Mouse (Mus musculus) right cerebral cortex, adult 2 months (tissue): Measurements from ENCODE around the gene Slc4a1.
A peak's percentile ranks its signal among the peaks of the same experiment; 100 is the strongest.
"Not testable (repeated sequence)": the region's sequence is repeated elsewhere in the genome, so short reads cannot be mapped to it uniquely, and the experiment has no call there.

ENCODE experiments used
- DNase-seq, 2 experiments: peaks; one replicate each; pipeline ENCODE4 v3.0.0; 2021 to 2022; ENCODE audit warnings: low spot score in 2 of 2

The Slc4a1 gene

GRCm38 (mm10) chr11:102399107-102399506, 33.1 kb upstream of the Slc4a1 start:
- DNase-seq, result no peak

GRCm38 (mm10) chr11:102398007-102398825, 32.2 kb upstream of the Slc4a1 start:
- peak in 1 of 2 experiments; percentile 33 for DNase-seq

GRCm38 (mm10) chr11:102396671-102397141, 30.7 kb upstream of the Slc4a1 start:
- peak in 1 of 2 experiments; percentile 60 for DNase-seq

DNA sequence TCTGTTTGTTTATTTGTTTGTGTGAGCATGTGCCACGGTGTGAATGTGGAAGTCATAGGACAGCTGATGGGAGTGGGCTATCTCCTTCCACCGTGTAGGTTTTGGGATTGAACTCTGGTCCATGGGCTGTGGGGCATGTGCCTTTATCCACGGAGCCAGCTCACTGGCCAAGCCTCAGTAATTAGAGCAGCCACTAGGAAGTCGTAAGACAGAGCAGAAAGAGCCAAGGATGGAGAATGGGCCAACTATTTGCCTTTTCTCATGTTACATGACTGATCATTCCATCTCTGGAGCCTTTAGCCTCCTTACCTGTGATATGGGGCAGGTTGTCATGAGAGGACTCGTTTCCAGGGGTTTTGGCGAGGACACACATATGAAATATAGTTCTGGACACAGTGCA, 30.3 kb upstream of the Slc4a1 start:
- DNase-seq, result peak in 1 of 2 experiments; percentile 41

DNA sequence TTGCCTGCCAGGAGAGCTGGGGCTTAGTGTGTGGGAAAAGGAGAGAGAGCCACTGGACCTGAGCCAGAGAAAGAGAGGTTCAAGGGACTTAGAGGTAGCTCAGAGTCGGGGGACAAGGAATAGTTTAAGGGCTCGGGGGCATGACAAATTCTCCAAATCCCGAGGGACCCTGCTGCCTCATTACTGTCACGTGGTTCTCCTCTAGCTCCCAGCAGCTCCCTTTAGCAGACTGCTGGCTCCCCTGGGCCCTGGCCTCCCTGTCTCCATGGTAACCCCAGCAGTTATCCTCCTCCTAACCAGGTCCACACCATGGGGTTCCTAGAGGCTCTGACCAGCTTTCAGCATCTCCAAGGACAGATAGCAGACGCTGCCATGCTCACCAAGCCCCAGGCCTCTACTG, 29.2 kb upstream of the Slc4a1 start:
- DNase-seq, result peak in 1 of 2 experiments; percentile 22

GRCm38 (mm10) chr11:102394421-102395124, 28.6 kb upstream of the Slc4a1 start:
- DNase-seq, result peak in 1 of 2 experiments; percentile 21

DNA sequence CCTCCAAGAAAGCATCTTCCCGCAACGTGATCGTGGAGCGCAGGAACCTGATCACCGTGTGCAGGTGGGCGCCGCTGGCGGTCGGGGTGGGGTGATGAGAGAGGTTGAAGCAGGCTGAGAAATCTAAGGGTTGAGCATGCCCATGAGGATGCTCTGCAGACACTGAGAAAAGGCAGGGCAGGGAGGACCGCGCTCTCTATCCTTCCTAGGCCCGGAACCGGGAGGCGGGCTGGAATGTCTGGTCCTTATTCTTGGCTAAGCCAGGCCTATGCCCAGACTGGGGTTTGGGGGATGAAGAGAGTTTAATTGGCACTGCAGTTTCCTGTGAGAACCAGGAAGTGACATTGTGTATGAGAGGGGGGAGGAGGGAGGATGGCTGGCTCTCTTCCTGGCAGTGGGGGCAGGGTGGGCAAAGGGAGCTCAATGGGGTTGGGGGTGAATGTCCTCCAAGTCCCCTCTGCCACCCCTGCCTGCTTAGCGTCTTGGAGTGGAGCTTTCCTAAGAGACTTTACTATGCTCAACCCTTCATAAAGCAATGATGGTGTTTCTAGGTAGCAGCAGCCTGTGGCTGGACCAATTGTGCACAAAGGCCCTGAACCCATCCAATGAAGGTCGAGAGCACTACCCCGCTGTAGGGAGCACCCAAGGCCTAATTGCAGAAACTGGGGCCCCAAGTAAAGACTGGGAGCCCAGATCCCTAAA, 27.9 kb upstream of the Slc4a1 start:
- peak in 1 of 2 experiments; percentile 46 for DNase-seq

GRCm38 (mm10) chr11:102393238-102393634, 27.2 kb upstream of the Slc4a1 start, which contains the start of gene Rundc3a:
Gene Rundc3a, plus strand, starts transcription at chr11:102393403.
- DNase-seq, result peak; percentile 95 to 96

DNA sequence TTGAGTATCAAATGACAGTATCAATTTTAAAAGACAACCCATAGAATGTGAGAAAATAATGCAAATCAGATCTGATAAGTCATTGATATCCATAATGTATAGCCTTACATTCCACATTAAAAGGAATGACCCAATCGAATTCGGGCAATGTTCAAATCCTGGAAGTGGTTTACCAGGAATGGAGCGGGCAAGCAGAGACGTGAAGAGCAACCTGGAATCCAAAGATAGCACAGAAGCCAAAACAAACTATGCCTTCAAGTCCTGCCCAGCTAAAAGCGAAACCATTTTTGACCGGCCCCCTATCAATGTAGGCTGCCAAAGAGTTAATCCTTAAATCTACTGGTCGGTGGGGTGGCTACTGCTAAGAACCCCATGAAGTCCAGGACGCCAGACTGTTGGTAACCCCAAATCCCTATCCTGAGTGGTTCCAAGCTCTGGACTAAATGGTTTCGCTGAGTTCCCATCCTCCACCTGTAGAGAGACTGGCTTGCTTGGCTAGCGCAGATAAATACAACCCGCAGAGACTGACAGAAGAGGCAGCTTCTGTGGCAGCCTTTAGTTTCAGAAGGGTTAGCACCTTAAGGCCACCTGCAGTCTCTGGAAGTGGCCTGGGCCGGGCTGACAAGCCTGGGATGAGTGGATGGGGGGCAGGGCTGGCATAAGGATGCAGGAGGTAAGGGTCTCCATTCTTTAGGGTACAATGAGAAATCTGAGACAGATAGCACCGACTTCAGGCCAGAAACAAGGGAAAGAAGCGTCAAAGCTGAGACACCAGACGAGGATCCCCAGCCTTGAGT, 26.6 kb upstream of the Slc4a1 start:
- DNase-seq, result no peak

- not testable (repeated sequence) for DNase-seq
These were observed 23.4 kb upstream of the Slc4a1 start for GRCm38 (mm10) chr11:102389436-102389835.

GRCm38 (mm10) chr11:102386121-102386520, 20.1 kb upstream of the Slc4a1 start:
- DNase-seq, result no peak

DNA sequence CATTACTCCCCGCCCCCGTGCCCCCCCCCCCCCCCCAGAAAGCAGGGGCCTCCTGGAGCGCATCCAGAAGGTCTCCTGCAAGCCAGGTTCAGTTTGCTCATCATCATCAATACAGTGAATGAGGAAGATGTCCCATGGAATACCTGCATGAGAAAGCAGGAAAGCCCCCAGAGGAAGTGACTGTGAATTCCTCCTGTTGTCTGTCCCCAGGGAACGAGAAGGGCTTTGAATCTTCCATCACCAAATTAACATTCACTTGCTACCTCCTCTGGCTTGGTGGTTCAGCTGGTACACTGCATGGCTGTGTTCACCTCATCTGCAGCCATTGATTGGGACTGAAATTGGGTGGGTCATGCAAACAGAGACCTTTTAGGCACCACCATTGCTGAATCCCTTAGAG, 19.1 kb upstream of the Slc4a1 start:
- no peak for DNase-seq

DNA sequence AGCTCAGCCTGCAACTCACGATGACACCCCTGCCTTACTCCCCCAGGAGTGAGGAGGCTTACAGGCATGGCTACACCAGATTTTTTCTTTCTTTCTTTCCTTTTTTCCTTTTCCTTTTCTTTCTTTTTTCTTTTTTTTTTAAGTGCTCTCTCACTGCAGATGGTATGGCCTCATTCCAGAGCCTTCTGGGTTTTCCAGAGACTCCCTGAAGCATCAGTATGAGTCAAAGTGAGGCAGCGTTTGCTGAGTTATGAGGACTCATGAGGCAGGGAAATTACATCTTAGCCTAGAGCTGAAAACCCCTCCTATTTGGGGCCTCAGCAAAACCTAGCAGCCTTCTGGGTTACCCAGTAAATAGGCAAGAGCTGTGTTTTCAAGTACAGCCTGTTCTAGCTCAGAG, 18.4 kb upstream of the Slc4a1 start:
- DNase-seq, result peak; percentile 26 to 51

DNA sequence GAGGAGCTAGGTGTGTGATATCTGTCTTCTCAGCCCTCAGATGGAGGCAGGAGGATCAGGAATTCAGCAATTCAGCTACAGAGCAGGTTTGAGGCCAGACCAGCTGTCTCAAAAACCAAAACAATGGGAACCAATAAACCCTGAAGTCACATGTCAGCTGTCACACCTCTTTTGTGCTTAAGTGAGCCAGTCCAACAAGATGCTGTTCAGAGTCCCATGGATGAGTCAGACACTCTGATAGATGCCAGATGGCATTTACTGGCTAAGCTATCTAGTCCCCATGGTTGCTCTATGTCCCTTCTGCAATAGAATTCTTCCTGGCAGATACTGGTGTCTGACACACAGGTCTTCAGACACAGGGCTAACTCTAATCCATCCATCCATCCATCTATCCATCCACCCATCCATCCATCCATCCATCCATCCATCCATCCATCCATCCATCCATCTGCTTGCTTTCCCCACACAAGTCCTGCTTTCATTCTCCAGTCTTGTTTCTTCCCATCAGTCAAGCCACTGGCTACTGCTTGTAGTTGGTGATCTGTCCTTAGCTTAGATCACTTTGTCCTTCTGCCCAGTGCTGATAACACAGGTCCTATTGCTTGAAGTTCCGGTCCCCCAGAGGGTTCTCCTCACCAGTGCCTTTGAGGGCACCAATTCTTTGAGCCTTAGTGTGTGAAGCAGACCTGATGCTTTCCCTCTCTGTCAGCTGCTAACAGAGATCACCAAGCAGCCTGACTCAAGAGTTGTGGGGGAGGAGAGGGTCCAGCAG, 17.5 kb upstream of the Slc4a1 start:
- DNase-seq, result peak in 1 of 2 experiments; percentile 12

DNA sequence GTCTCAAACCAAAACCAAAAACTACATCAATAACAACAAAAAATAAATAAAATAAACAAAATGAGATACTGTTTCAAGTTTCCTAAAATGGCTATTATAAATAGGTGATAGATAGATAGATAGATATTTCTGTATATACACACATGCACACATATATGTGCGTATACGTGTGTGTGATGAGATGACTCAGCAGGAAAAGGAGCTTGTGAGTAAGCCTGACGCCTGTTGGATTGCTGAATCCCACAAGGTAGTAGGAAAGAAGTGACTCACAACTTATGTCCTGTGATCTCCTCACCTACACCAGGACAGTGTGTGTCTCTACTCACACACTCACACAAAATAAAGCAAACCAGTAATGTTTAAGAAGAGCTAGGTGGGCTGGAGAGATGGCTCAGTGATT, 16.8 kb upstream of the Slc4a1 start:
- no peak for DNase-seq

- no peak for DNase-seq
These were observed 15.5 kb upstream of the Slc4a1 start for GRCm38 (mm10) chr11:102381341-102382100.

- DNase-seq, result no peak
These were observed 14.1 kb upstream of the Slc4a1 start for GRCm38 (mm10) chr11:102380091-102380490.

DNA sequence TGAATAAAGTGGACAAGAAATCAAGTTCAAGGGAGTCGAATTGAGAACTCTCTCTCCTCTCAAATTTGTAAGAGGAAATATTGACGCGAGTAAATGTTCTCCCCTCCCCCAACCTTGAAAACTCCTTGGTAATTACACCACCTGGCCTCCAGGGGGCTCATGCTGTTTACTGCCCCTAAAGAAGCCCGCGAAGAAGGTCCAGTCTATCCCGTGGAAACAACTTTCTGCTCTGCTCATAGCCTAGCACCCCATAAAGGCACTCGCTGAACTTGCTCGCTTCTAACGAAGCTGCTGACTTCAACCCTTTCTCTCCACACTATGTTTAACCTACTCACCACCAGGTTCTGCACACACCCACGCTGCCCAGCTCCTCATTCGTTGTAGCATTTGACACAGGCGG, 11.2 kb upstream of the Slc4a1 start:
- no peak for DNase-seq

DNA sequence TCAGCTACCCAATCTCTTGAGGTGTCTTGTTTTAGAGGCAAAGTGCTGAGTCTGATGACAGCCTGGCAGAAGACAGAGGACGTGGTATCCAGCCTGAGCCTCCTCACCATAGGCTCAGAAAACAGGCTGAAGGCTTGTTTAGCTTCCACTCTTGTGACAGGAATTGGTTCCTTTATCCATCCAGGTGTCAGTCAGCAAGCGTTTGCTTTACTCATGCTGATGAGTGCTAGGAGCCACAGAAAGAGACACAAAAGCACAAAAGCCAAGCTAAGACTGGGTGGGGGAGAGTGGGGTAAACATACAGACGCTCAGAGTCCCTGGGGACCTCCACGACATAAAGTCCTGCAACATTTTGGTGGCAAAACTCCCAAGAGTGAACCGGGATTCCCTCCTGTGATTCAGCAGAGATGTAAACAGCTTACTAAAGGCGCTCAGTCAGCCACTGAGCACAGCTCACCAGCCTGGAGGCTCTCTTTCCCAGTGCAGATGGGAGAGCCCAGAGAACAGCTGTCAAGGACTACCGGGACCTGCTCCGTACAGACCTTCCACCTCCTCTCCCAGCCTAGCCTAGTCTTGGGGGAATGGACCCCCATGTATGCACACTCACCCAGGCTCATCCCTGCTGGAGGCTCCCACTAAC, 10.3 kb upstream of the Slc4a1 start:
- DNase-seq, result no peak
